Mouse (Mus musculus) spleen, adult 12 weeks (tissue): ENCODE data around the gene Srp9.

ENCODE experiments used
- DNase-seq: peaks from one replicate; pipeline ENCODE4 v3.0.0; 2022; ENCODE audit warnings: low spot score

Gene Srp9

GRCm38 (mm10) chr1:182107251-182107650, 17.3 kb upstream of the Srp9 start:
- no peak for DNase-seq

GRCm38 (mm10) chr1:182108397-182109099, 16.0 kb upstream of the Srp9 start:
- no peak for DNase-seq

GRCm38 (mm10) chr1:182110185-182110584, 14.4 kb upstream of the Srp9 start:
- no peak for DNase-seq

- no peak for DNase-seq
Measured at GRCm38 (mm10) chr1:182110708-182111385, 13.7 kb upstream of the Srp9 start.

- no peak for DNase-seq
Measured at GRCm38 (mm10) chr1:182111386-182112317, 12.9 kb upstream of the Srp9 start.

- no peak for DNase-seq
Measured at GRCm38 (mm10) chr1:182112385-182112784, 12.2 kb upstream of the Srp9 start.

- no peak for DNase-seq
Measured at GRCm38 (mm10) chr1:182113131-182113530, 11.4 kb upstream of the Srp9 start.

GRCm38 (mm10) chr1:182113587-182114500, 10.7 kb upstream of the Srp9 start:
- DNase-seq, result no peak

- DNase-seq, result no peak
Measured at GRCm38 (mm10) chr1:182115197-182115596, 9.3 kb upstream of the Srp9 start.

GRCm38 (mm10) chr1:182115651-182116408, 8.7 kb upstream of the Srp9 start:
- no peak for DNase-seq

- no peak for DNase-seq
Measured at GRCm38 (mm10) chr1:182122413-182122812, 2.1 kb upstream of the Srp9 start.

GRCm38 (mm10) chr1:182124924-182125368, 409 bp downstream of the Srp9 start:
- peak; percentile 75 for DNase-seq

GRCm38 (mm10) chr1:182130830-182131229, 6.3 kb downstream of the Srp9 start:
- DNase-seq, result peak; percentile 11

- no peak for DNase-seq
Measured at GRCm38 (mm10) chr1:182137204-182138125, 12.9 kb downstream of the Srp9 start.

GRCm38 (mm10) chr1:182138172-182138571, 13.6 kb downstream of the Srp9 start:
- DNase-seq, result no peak

- no peak for DNase-seq
Measured at GRCm38 (mm10) chr1:182139937-182140336, 15.4 kb downstream of the Srp9 start.

GRCm38 (mm10) chr1:182140370-182140769, 15.8 kb downstream of the Srp9 start:
- DNase-seq, result peak; percentile 53

- no peak for DNase-seq
Measured at GRCm38 (mm10) chr1:182142725-182143124, 18.2 kb downstream of the Srp9 start.

GRCm38 (mm10) chr1:182143288-182143687, 18.8 kb downstream of the Srp9 start:
- no peak for DNase-seq

- no peak for DNase-seq
Measured at GRCm38 (mm10) chr1:182145546-182145945, 21.0 kb downstream of the Srp9 start.
